Mouse (Mus musculus) thymus, postnatal 10 days (tissue): ENCODE measurements around the gene Ccr10.
"Not testable (repeated sequence)": the region's sequence is repeated elsewhere in the genome, so short reads cannot be mapped to it uniquely, and the experiment has no call there.

Experiments used
- DNase-seq, 2 experiments: peaks; one replicate each; pipeline ENCODE4 v3.0.0; 2021; ENCODE audit warnings: low spot score in 2 of 2

The Ccr10 gene

DNA sequence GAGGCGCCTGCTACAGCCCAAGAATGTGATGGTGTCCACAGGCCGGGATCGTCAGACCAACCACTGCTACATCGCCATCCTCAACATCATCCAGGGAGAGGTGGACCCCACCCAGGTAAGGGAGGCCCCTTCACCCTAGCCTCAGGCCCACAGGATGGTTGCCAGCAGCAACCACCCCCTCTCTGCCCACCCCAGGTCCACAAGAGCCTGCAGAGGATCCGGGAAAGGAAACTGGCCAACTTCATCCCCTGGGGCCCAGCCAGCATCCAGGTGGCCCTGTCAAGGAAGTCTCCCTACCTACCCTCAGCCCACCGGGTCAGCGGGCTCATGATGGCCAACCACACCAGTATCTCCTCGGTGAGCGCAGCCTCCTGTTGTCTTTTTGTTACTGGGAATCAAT, 50.2 kb downstream of the Ccr10 start:
- DNase-seq: not testable (repeated sequence)

DNA sequence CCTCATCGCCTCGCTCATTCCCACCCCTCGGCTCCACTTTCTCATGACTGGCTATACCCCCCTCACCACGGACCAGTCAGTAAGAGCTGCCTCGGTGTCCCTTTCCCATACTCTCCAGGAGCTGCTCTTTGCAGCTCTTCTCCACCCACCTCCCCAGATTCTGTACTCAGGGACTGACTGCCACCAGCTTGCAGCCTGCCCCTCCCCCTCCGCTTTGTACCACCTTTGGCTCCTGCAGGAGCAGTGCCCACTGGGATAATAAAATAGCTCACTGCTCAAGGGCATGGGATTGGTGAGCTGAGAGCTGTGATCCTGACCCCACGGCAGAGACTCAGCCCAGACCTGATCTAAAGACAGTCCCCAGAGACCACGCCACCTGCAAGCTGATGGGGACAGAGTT, 50.7 kb downstream of the Ccr10 start:
- not testable (repeated sequence) for DNase-seq
